ENCODE assay signal across 13 mouse cellular contexts in the genomic region with DNA sequence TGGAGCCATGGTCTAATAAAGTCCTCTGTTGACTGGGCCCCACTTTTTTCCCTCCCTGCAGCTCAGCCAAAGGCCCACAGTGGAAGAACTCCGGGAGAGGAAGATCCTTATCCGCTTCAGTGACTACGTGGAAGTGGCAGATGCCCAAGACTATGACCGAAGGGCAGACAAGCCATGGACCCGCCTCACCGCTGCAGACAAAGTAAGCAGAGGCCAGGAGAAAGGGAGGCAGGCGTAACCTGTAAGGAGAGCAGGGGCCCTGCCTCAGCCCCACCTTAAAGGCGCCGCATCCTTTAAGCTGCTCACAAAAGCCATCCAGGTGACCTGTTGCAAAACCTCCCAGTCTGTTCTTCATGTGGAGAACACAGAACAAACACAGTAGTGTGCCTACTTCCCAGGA. TPM values are rescaled to one million over a fixed set of nuclear protein-coding genes. Genes with fewer than 3 reads are reported as not detected.
A peak's percentile ranks its signal among the peaks of the same experiment; 100 is the strongest.
DNase-seq lines count a peak whose midpoint lies in the region; ATAC-seq lines count a peak whose summit lies in the region.
"Had no signal": no experiment of that assay in that cellular context is flagged by ENCODE, and none has a peak within 500 bp of the region (broad histone marks: within the 10 kb centered on the region; RNA-seq: fewer than 3 reads in every experiment).

No protein-coding gene starts in this region.

- DNase-seq in lung, adult 18-20 months = no peak
- DNase-seq in kidney, adult 18-20 months = peak; percentile 31
- DNase-seq in lung, postnatal 36 days = peak; percentile 6
- no peak for DNase-seq in testis, postnatal 14 days (ENCODE audit: low spot score)
- no peak for DNase-seq in midbrain, embryonic 14.5 days
- DNase-seq: cerebellum, adult 11-12 months; right cerebral cortex, adult 18-20 months; thymus, postnatal 4 days had no signal

- no peak for ATAC-seq in lung, embryonic 15.5 days (ENCODE audit: borderline replicate concordance, extremely low read depth, low FRiP score, low TSS enrichment)
- ATAC-seq in heart, embryonic 15.5 days (replicated peaks; ENCODE audit: insufficient number of reproducible peaks, insufficient read depth, low FRiP score, low read depth) = no peak
- ATAC-seq in midbrain, embryonic 14.5 days (ENCODE audit: low FRiP score, low TSS enrichment) = no peak
- ATAC-seq in forebrain, embryonic 16.5 days = no peak
- ATAC-seq: forebrain, embryonic 14.5 days had no signal

- H3K4me1 ChIP-seq in lung, embryonic 15.5 days = peaks cover 26% of the 10 kb centered on the region
- H3K4me1 ChIP-seq in heart, embryonic 15.5 days (replicated peaks) = peaks cover 49% of the 10 kb centered on the region
- no peaks in the 10 kb centered on the region for H3K4me1 ChIP-seq in midbrain, embryonic 14.5 days (ENCODE audit: control insufficient read depth, insufficient read depth, low read length)
- no peaks in the 10 kb centered on the region for H3K4me1 ChIP-seq in forebrain, embryonic 16.5 days (replicated peaks; ENCODE audit: control insufficient read depth, insufficient read depth, low read length)

- H3K9me3 ChIP-seq in lung, embryonic 15.5 days = no peaks in the 10 kb centered on the region
- no peaks in the 10 kb centered on the region for H3K9me3 ChIP-seq in heart, embryonic 15.5 days (replicated peaks)
- no peaks in the 10 kb centered on the region for H3K9me3 ChIP-seq in midbrain, embryonic 14.5 days (ENCODE audit: control insufficient read depth, low read length)
- H3K9me3 ChIP-seq in forebrain, embryonic 16.5 days (ENCODE audit: control insufficient read depth, low read length) = no peaks in the 10 kb centered on the region

- H3K9ac ChIP-seq in lung, embryonic 15.5 days = no peak overlapping the region
- H3K9ac ChIP-seq in heart, embryonic 15.5 days = no peak overlapping the region
- H3K9ac ChIP-seq in midbrain, embryonic 14.5 days (replicated peaks; ENCODE audit: low read length) = no peak overlapping the region
- no peak overlapping the region for H3K9ac ChIP-seq in forebrain, embryonic 16.5 days (replicated peaks; ENCODE audit: low read depth, low read length)

- 65% methylated on average over 9 of the region's 9 CpGs for WGBS in lung, embryonic 15.5 days
- WGBS in heart, embryonic 15.5 days = 46% methylated on average over 9 of the region's 9 CpGs
- WGBS in midbrain, embryonic 14.5 days = 63% methylated on average over 9 of the region's 9 CpGs
- 64% methylated on average over 9 of the region's 9 CpGs for WGBS in forebrain, embryonic 16.5 days

- no peaks in the 10 kb centered on the region for H3K27me3 ChIP-seq in lung, embryonic 15.5 days
- no peaks in the 10 kb centered on the region for H3K27me3 ChIP-seq in heart, embryonic 15.5 days
- H3K27me3 ChIP-seq in midbrain, embryonic 14.5 days (ENCODE audit: control insufficient read depth, insufficient read depth, low read length) = no peaks in the 10 kb centered on the region
- no peaks in the 10 kb centered on the region for H3K27me3 ChIP-seq in forebrain, embryonic 16.5 days (replicated peaks; ENCODE audit: control insufficient read depth, insufficient read depth, low read length)
- H3K27me3 ChIP-seq: CH12.LX had no signal

- no peaks in the 10 kb centered on the region for H3K36me3 ChIP-seq in lung, embryonic 15.5 days
- no peaks in the 10 kb centered on the region for H3K36me3 ChIP-seq in heart, embryonic 15.5 days
- H3K36me3 ChIP-seq in midbrain, embryonic 14.5 days (ENCODE audit: control insufficient read depth, insufficient read depth, low read length) = peaks cover 12% of the 10 kb centered on the region; the same call in 1 of the 2 replicates
- peaks cover 11% of the 10 kb centered on the region for H3K36me3 ChIP-seq in forebrain, embryonic 16.5 days (ENCODE audit: control insufficient read depth, insufficient read depth)

- peak overlapping the region; percentile 88; the same call in 1 of the 2 replicates for H3K27ac ChIP-seq in lung, embryonic 15.5 days
- H3K27ac ChIP-seq in heart, embryonic 15.5 days = peak overlapping the region; percentile 96
- H3K27ac ChIP-seq in midbrain, embryonic 14.5 days (replicated peaks; ENCODE audit: low read depth, low read length) = no peak overlapping the region
- no peak overlapping the region for H3K27ac ChIP-seq in forebrain, embryonic 16.5 days (ENCODE audit: low read length)

- H3K4me3 ChIP-seq in lung, embryonic 15.5 days = no peak overlapping the region
- H3K4me3 ChIP-seq in heart, embryonic 15.5 days = no peak overlapping the region
- H3K4me3 ChIP-seq in midbrain, embryonic 14.5 days (replicated peaks; ENCODE audit: low read depth, low read length) = no peak overlapping the region
- no peak overlapping the region for H3K4me3 ChIP-seq in forebrain, embryonic 16.5 days (replicated peaks; ENCODE audit: low read length)

- no peak overlapping the region for H3K4me2 ChIP-seq in lung, embryonic 15.5 days
- H3K4me2 ChIP-seq in heart, embryonic 15.5 days = no peak overlapping the region
- H3K4me2 ChIP-seq in midbrain, embryonic 14.5 days (ENCODE audit: low read length) = no peak overlapping the region
- H3K4me2 ChIP-seq in forebrain, embryonic 16.5 days (ENCODE audit: low read length) = no peak overlapping the region

RNA-seq across cellular contexts. Expression of a gene that starts 38.4 kb away (rescaled TPM):
- polyA plus RNA-seq in lung, embryonic 15.5 days (2015; fragmentation: Nextera tagmentation; extraction: Ambion mirVana) = 48.4 and 50.2 TPM in 2 replicates
- 50.1 and 54.5 TPM in 2 replicates for polyA plus RNA-seq in heart, embryonic 15.5 days (2015; fragmentation: Nextera tagmentation; extraction: Ambion mirVana)
- 101 and 104 TPM in 2 replicates for polyA plus RNA-seq in midbrain, embryonic 14.5 days (2014; fragmentation: Nextera tagmentation; extraction: Ambion mirVana)
- polyA plus RNA-seq in forebrain, embryonic 16.5 days (2015; fragmentation: Nextera tagmentation; extraction: Ambion mirVana) = 81.5 and 81.9 TPM in 2 replicates

Comparison
In these comparisons a context has a peak if more than half of its experiments do, and no peak if none do; other contexts are left out.
1. DNase-seq: peak in kidney, adult 18-20 months (single experiment) and lung, postnatal 36 days (single experiment); none in lung, adult 18-20 months (0 of 2), testis, postnatal 14 days (single experiment) and midbrain, embryonic 14.5 days (single experiment).
2. H3K27ac ChIP-seq: peak in lung, embryonic 15.5 days (single experiment) and heart, embryonic 15.5 days (single experiment); none in midbrain, embryonic 14.5 days (single experiment) and forebrain, embryonic 16.5 days (single experiment).